Mouse (Mus musculus) common myeloid progenitor, adult 5-6 weeks (primary cell): ENCODE measurements at regions not wholly inside any gene's neighbourhood (a gene's known extent, or its start where the extent isn't known, plus 50 kb on each side); places are given as distances from the start of the nearest gene placed in this dataset.

ENCODE experiments used
- ATAC-seq: replicated peaks from 2 replicates; pipeline ENCODE4 v1.8.0; 2016; ENCODE audit warnings: low read depth, mild to moderate bottlenecking, moderate TSS enrichment, inconsistent platforms; ENCODE audit not compliant: poor library complexity, severe bottlenecking

DNA sequence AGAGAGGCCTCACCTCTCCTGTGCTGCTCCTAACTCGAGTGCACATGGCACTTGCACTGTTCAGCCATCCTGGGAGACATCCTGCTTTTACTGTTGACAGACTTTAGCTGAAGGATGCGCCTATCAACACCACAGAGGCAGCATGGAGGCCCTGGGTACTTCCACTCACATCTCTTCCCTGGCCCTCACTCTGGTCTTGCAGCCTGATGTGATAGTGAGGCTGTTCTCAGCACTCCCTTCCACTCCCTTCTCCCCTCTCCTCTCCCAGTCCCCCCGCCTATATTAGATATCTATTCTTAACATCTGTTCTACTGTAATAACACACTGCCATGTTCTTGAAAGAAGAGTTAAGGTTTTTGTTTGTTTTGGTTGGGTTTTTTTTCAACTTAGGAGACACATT lies 50.2 kb upstream of the Bod1 start:
- ATAC-seq = no peak

DNA sequence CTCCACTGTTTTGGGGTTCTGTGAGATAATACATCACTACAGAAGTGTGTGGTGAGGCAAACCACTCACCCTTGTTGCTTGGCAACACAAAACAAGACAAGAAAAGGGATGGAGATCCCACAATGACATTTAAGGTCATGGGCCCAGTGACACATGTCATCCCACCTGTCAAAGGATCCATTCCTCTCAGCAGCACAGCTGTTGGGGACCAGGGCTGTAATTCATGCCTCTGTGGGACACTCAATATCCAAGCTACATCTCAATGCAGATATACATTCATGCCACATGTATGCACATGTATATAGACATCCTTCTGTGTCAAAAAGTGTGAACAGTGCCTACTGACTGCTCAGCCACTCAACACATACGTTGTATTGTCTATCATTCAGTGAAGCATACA lies 52.8 kb upstream of the Bod1 start:
- ATAC-seq = no peak

DNA sequence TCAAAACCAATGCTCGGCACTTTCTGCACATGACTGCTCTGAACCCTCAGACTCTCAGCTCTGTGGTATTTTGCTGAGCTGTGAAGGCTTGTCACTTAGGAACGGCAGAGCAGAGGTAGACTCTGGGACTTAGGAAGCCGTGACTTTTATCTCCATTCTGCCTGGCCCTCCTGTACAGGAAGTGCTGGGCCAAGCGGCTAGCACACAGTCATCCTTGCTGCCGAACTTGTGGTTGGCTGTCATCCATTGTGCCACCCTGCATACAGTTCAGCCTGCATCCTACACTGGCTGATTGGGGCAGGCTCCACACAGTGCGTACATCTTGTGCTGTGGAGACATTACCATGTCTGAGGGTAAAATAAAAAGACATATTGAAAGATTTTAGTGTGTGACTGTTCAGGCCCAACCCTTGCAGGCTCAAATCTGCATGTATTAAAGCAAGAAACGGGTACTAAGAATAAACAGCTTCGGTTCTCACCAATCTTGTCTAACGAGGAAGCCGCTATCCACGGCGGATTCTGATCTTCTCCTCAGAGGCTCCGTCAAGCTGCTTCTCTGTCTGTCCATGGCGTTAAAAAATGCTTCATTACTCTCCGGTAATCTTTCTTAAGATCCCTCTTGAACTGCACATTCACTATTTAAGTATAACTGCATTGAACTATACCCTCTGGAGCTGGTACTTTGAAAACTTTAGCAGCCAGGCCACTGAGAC lies 54.4 kb upstream of the Bod1 start:
- peak; percentile 95 for ATAC-seq

DNA sequence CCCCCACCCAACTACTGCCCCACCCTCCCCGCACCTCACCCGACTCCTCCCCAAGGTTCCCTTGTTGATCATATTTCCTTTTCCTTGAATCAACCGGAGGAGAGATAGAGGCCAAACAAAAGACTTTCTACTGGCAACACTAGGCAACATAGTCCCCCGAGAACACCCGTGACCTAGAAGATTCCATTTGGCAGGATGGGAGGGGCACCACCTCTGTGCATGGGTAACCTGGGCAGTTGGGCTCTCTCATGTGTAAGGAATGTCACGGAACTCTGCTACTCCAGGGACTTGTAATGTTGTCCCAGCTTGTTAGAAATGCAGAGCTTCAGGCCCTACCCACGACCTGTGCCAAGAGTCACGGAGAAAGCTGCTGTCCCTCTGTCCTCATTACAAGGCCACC lies 55.6 kb upstream of the Bod1 start:
- no peak for ATAC-seq

DNA sequence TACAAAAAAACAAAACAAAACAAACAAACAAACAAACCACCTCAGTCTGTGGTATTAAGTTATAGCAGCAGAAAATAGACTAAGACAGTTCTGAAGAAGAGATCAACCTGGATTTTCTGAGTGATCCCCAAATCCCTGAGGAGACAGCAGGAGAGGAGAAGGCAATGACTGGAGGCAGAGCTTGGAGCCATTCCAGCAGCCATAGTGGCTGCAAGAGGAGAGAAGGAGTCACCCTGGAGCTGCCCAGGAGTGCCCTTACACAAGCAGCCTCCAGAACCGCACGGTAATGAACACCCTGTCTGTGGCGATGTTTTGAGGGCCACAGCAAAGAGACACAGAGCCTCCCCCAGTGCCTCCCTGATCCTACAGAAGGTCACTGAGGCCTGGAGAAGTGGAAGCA lies 58.0 kb upstream of the Bod1 start:
- no peak for ATAC-seq

DNA sequence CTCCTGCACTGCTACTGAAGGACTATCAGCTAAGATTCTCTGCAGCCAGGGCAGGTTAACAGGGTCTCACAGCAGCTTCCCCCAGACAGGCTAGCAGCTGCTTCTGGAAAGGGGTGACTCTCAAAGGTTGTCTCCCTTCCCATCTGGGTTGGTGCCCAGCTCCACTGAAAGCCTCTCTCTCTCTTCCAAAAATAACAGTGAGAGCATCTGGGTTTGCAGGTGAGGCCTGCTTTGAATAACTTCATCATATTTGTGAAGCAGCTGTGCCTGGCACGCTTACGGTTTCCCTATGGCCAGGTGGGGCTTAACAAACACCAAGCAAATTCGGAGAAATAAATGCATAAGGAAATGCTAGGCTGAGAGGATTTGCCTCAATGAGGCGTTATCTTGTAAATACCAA lies 58.5 kb upstream of the Bod1 start:
- ATAC-seq = no peak

DNA sequence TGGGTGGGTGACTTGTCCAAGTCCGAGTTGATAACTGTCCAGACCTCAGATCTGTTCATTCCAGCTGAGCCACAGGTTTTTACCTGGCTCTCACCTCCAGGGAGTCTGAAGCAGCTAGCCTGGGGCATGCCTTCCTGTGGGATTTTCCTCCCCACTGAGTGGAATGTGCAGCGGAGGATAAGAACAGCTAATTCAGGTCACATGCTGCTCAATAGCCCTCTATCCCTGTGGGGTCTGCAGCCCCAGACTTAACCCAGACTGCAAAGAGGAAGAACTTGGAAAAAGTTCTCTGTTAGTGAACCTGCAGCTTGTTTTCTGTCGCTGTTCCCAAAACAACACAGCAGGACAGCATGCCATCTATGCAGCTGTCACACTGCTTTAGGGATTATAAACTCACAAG lies 59.0 kb upstream of the Bod1 start:
- no peak for ATAC-seq

DNA sequence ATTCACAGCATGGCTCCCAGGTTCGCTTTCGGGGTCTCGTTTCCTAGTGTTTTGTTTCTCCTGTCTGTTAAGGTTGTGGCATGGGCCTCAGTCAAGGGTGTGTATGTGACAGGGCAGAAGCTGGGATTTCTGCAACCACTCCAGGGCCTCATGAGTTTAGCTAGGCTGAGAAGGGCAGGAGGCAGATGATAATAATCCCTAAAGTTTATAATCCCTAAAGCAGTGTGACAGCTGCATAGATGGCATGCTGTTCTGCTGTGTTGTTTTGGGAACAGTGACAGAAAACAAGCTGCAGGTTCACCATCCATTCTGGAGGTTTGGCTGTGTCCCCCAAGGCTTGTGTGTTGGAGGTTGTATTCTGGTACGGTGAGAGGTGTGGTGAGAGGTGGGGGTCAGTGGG lies 59.8 kb upstream of the Bod1 start:
- no peak for ATAC-seq

DNA sequence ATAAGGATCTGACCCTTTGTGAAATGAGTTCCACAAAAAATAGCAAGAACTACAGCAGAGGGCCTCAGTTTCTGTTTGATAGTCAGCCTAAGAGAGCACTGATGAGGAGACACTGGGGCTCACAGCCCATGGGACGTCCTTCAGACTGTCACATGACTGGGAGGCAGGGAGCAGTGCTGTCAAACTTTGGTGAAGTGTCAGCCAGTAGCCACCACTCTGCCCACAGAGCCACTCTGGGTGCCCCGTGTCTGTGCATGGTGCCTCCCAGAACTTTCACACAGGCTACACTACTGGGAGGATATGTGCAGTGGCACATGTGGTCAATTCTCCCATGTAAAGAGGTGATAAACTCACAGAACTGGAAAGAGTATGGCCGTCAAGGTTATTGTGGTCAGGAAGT lies 60.7 kb upstream of the Bod1 start:
- ATAC-seq = peak; percentile 79

DNA sequence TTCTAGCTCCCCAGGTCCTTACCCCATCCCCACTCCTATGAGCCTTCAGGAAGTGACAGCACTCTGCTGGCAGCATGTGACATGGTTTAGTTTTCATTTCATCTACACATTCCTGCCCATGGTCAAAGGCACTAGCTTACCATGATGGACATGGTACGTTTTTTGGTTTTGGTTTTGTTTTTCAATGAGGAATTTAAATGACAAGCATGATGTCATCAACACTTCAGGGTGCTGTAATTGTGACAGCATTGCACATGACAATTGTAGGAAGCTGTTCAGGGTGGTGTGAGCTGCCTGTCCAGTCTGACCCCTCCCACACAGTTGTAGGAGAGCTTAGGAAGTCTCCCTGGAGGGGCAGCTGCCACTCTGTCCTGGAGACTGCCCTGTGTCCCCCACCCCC lies 61.3 kb upstream of the Bod1 start:
- peak; percentile 59 for ATAC-seq

DNA sequence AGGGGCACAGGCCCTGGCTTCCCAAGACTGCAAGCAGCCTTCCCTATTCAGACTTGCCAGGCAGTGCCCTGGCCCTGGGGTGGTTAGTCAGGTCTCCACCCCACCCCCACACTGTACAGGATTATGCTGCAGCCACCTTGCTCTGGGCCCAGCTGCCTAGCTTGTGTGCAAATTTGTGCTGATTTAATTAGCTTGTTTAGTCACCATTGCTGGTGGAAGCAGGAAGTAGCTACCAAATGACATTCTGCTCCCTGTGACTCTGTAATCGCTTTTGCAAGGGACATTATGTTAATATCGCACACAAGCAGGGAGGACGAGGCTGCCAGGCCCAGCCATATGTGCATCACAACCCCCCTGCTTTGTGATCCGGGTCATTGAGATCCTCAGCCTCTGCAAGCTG lies 62.4 kb upstream of the Bod1 start:
- ATAC-seq = no peak

DNA sequence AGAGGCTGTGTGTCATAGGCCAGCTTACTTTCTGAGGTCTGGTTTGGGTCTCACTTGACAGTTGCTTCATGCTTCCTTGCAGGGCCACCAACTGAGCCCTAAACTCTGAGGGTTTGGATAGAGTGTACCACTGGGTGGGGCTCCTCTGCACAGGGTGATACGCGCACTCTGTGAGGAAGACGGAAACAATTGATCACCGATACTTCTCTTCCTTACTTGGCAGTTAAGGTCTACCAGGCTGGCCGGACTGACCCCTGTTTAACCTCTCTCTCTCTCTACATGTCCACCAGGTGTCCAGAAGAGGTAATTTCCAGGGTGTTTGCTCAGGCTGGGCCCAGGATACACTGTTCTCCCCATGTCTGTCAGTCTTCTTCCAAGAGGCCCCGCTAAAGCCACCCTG lies 63.6 kb upstream of the Bod1 start:
- ATAC-seq = no peak

DNA sequence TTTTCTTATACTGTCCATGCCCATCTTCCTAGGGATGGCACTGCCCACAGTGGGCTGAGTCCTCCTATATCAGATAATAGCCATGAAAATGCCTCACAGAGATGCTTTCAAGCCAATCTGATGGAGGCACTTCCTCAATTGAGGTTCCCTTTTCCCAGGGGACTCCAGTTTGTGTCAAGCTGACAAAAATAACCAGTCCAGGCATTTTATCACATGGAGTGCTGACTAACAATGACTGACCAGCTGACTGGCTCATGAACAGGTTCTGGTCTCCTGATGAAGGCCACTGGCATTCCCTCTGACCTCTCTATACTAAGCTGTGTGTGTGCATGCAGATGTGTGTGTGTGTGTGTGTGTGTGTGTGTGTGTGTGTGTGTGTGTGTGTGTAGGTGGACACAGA lies 64.4 kb upstream of the Bod1 start:
- ATAC-seq = peak; percentile 27

DNA sequence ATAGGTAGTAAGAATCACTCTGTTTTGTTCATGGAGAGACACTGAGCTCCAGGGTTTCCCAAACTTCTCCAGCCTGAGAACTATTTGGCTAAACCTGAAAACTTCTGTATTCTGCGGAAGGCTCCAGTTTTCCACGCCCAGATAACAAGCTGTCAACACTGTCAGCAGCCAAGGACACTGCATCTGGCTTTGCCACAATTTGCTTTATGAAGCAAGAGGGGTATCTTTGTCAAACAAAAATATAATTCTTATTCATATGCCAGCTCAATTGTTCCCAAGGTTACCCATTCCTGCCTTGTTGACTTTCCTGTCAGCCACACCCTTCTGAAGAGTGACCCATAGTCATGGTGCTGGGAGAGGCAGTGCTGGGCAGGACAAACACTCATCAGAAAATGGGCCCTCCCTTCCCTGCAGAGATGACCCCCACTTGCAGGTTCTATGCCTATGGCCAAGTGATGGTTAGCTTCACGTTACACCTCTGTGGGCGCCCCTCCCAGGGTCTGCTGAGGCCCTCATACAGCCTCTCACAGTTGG lies 64.9 kb upstream of the Bod1 start:
- no peak for ATAC-seq

DNA sequence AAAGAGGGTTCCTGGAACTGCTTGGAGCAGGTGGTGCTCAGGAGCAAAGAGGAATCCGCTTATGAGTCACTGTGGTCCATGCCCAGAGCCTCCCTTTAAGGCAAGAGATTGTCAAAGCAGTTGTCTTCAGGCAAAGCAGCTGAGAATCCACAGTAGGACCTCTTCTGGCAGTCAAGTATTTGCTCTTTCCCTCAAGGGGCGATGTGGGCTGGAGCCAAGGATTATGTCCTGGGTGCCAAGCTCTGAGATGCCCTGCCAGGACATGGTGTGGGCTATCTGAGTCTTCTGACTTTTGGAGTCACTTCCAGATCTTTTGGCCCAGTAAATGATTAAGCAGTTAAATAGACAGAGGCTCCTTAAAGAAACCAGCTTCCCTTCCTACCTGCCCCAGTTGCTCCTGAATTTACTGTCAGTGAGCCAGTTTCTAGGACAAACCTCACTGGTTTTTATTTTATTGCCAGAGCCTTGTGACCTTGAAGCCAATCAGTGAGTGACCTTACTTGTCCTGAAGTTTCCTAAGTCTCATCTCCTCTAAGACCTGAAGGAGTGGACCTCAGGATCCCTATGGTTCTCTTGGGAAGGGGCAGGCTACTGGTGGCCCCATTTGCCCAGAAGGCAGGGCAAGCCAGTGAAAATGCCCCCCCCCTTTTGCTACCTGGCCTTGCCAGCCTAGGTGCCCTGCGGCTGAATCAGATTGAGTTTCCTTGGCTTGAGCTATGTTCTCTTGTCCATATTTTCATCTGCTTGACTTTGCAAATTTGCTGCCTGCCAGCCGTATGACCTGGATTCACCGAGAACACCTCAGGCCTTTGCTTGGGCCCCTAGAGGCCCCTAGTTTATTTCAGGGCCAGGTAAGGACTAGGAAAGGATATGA lies 66.7 kb upstream of the Bod1 start:
- no peak for ATAC-seq

DNA sequence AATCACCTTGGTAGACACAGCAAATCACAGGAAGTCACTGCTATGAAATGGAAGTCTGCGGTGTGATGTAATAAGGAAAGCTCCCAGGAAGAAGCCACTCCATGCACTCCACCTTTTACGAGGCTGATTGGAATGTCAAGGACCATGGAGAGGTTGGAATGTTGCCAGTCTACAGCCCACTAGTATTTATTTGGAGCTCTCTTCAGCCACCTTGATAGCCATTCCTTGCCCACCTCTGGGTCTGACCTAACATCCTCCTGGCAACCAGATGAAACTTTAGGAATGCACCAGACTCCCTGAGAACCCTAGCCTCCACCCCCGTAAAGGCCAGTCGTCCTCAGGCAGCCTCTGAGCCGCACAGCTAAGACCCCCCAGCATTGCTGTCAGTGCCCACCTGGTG lies 68.7 kb upstream of the Bod1 start:
- ATAC-seq = no peak

DNA sequence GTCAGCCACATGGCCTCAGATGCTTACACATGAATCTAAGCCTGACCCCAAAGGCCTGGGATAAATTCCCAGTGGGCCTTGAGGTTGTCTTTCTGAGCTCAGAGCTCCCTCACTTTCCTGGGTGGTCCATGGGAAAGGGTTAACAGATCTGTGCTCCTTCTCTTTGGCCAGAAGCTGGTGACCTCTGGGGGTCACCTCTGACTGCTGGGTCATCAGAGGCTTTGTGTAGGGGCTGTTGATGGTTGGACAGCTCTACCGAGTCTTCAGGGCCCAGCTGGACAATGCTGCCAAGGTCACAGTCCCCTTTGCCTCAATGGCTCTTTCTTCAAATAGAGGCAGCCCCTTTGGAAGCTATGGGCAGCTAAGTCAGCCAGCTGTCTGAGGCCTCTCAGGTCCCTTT lies 70.5 kb upstream of the Bod1 start:
- ATAC-seq = no peak

DNA sequence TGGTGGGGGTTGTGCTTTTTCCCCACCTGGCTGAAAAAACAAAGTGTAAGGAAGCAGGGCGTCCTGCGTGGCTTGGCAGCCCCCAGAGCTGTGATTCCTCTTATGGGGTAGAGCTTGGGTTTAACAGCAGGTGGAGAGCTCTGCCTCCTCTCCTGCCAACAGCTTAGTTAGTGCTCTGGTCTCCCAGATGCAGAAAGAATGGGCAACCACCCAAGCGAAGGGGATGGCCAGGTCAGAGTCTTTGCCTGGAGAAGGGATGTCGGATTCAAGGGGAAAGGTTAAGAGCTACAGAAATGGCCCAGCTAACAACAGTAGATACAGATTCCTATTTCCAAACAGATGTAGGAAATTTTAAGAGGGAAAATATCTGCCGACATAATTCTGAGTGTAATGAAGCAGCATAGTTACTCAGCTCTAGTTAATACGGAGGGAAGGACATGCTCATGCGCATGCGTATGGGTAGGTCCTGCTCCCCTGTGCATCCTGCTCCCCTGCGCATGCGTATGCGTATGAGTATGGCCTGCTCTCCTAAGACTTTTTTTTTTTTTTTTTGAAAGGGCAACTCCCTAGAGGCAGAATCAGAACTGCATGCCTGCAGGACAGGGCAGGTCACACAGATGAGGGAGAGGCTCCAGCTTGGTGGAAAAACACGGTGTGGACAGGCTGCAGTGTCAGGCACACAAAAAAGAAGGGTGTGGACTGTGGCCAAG lies 72.5 kb upstream of the Bod1 start:
- ATAC-seq = no peak

DNA sequence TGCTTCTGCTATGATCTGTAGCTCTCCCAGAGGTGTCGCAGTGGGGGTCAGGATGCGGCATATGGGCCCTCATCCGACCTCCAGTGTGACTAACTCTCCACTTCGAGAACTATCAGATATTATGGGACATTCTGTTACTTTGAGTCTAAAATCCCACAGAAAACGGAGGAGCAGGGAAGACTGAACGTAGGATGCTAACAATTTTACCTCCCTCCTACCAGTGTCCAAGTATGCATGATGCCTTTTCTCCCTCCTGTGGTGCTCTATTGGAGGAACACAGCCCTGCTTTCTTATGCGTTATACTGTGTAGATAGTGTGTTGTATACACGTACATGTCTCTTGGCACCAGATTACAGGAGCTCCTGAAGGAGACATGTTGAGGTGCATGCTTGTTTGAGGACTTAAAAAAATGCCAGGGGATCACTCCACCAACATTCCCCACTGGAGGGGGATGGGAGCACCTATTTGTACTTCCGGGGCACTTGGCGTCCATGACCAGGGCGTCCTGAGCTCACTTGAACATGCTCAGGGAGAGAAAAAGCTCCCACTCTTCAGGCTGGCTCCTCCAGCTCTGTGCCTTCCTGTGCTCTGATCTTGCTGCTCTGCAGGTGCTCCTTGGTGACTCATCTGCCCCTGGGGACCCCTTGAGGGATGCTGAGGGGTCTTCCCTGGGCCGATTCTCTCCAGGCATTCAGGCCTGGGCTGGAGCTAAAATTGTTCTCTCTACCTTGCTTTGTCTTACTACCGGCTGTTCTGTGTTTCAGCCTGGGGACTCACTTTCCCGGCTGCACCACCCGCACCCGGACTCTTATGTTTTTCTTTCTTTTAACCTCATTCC lies 73.6 kb upstream of the Bod1 start:
- no peak for ATAC-seq

DNA sequence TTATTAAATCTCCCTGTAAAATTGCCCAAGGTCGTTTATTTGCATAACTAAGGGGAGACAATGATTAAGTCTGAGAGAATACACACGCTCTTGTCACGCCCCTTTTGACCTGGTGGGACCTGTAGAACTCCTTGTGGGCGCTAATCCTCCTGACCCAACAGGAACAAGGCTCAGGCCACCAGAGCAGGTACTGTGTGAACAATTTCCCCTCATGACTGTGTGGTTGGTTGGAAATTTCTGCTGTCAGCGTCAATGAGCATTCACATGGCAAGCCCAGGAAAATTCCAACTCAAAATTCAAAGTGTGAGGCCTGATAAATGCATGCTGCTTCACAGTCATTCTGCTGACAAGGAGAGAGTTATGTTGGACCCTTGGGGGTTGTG lies 74.2 kb upstream of the Bod1 start:
- ATAC-seq = no peak
